Mouse (Mus musculus) adrenal gland, postnatal 25 days (tissue): ENCODE data around the gene Map9. TPM values are rescaled to one million over a fixed set of nuclear protein-coding genes. Genes with fewer than 3 reads are reported as not detected.
"Not testable (repeated sequence)": the region's sequence is repeated elsewhere in the genome, so short reads cannot be mapped to it uniquely, and the experiment has no call there.

Source experiments
- DNase-seq: peaks from one replicate; pipeline ENCODE4 v3.0.0; 2021; ENCODE audit warnings: mixed read lengths
- long read RNA-seq: library from polyadenylated mRNA; stranded (forward); transcript quantifications from one replicate; pipeline ENCODE4 v2.0.0, GENCODE M21; 2021
- total RNA-seq: library from RNA; stranded (reverse); gene quantifications from 2 replicates; pipeline ENCODE4 v1.2.3, GENCODE M21; 2021

Gene Map9
- total RNA-seq: 4.9 and 6.7 TPM in 2 replicates
- long read RNA-seq: 0 reads

DNA sequence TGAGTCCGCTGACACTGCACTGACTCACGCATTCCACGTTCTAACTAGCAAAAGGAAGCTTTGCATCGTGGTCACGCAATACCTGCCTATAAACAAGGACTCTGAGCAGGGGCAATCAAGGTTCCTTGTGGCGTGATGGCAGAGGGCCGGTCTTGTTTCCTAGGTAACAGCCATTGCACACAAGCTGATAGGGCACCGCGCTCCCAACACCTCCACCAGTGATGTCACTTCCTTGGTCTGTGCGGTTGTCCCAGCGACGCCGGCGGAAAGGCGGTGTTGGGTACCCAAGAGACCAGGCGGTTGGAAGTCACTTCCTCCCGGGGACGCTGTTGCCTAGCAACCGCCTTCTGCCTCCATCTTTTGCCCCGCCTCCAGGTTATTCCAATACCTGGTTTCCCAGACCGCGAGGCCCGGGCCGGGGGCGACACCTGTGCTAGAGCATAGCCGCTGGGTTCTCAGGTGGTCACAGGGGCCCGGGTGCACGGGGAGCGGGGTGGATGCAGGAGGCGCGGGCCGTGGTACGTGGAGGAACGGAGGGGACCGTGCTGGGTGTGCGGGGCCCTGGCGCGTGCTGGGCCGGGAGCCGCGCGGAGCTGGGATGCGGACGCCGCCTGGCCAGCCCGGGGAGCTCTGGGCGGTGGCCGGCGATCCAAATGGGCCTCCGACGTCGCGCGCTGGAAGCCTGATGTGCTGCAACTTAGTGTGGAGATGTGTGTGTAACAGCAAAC lies at the start of gene Map9:
Map9 (plus strand) TSS at position 248 of the 728 bp plus-strand sequence.
- DNase-seq: peak; percentile 92

DNA sequence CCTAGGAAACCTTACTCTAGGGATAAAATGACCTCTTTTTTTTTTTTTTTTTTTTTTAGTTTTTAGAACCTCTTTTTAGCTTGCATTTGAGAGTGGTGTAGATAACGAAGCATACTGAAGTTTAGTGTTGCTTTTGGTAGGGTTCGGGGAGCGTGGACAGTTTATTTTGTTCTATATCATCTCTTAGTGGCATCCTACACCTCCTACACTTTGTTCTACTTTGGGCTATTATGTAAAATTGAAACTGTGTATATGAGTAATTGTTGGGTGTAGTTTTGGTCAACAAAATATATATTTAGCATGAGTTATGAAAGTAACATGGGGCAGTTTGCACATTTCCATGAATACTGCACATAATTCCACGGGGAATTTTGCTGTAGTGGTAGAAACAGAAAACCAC lies 42.1 kb upstream of the Map9 start:
- DNase-seq: no peak

DNA sequence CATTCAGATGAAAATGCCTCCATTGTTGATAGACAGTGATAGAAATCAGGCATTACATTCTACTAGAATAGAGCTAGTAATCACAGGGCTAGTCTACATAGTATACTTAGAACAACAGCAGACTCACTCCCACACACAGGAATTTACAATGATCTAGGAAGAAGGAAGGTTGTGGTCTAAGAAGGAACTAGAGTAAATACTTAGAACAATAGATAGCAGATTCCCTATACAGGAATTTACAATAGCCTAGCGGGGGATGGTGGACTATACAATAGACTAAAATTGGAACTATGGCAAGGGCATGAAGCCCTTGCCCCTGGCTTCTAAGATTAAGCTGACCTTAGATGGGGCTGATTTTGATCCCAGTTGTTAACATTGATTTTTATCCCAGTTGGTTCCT lies 31.1 kb upstream of the Map9 start:
- not testable (repeated sequence) for DNase-seq

DNA sequence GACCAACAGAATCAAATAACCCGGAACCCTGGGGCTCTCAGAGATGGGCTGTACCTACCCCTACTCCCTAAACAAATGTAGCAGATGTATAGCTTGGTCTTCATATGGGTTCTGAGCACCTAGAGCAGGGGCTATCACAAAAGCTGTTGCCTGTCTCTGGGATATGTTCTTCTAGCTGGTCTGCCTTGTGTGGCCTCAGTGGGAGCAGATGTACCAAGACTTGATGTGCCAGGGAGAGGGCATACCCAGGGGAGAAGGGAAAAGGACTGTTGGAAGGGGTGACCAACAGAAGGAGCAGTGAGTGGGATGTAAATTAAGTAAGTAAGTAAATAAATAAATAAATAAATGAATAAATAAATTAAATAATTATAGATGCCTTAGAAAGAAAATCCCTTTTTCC lies 25.8 kb upstream of the Map9 start:
- no peak for DNase-seq

DNA sequence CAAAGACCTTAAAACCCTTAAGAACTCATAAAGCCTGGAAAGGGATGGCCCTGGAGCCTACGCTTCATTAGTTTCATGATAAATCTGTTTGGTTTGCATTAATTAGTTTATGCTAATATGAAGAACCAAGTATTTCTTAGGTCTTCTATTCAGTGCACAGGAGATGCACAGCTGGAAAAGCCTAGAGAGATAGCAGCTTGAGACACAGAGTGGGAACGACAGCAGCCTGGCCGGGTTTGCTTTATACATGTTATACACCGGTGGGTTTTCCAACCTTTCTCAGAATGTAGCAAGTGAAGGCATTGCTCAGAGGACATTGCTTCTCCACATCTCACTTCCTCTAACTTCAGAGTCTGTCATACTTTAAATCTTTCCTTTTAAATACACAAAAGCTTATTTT lies 25.3 kb upstream of the Map9 start:
- DNase-seq: no peak

DNA sequence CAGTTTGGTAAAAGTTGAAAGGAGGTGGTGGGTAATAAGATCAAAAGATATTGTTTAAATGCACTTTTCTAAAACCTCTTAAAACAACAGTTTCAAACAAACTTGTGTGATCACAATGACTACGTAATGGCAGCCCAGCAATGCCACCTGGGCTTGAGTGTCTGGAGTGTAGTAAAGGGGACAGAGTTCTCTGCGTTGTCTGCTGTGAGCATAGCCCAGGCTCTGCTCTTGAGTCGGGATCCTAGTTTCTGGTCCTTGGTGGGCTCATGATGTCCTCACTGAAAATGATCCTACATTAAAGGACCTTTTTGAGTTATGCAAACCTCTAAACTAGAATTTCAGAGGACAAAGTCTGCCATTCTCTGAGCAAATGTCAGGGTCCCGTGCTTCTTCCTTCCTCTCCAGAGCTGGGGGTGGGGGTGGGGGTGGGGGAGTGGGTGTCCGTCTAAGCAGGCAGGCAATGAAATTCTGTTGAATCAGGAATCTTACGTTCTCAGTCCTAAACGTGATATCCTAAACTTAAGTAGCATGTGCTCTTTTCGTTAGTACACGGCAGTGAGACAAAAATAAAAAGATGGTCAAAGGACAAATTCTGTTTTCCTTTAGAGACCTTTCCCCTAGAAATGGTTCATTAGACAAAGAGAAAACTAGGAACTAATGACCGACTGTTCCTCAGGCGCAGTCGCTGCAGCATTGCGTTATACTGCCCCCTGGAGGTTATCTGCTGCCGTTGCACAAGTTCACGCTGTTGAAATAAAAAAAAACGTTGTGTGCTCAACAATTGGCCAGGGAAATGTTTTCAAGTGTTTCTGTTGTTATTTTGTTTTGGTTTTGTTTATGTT lies 24.5 kb upstream of the Map9 start:
- DNase-seq: peak; percentile 61

DNA sequence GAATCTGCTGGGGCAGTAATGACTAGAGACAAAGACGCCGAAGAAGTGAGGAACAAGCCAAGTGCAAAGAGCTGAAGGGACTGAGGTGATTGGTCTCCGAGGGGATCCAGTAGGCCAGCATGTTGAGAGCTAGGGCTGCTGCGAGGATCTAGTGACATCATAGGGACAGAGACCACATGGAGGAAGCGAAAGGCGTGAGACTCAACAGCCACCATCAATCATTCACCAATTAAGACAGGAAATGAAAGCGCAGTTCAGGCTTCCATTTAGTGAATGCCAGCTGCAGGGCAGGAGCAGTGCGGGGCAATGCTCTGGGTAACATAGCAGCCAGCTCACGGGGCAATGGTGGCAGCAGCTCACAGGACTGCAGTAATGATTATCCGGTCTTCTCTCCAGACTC lies 17.7 kb upstream of the Map9 start:
- no peak for DNase-seq

DNA sequence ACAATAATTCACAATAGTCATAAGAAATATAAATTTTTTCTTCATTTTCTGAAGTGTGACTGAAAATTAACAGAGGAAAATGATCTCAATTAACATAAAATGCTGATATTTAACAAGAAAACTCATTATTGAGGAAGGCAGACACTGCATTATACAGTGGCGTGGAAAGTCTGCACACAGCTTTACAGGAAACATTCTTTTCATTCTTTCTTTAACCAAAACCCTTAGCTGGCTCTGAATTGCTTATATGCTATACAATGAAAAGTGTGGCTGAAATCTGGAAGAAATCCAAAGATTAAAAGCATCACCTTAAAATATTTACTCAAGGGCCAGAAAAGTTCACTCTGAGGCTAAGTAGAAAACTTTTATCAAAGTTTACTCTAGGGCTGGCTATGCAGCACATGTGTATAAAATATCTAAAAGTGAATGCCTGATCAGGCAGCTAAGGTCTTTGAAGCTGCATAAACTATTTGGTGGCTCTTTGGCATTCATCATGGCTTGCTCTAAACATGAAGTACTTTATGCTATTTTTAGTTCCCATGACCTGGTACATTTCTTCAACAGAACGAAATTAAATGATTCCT lies 9.5 kb upstream of the Map9 start:
- no peak for DNase-seq

DNA sequence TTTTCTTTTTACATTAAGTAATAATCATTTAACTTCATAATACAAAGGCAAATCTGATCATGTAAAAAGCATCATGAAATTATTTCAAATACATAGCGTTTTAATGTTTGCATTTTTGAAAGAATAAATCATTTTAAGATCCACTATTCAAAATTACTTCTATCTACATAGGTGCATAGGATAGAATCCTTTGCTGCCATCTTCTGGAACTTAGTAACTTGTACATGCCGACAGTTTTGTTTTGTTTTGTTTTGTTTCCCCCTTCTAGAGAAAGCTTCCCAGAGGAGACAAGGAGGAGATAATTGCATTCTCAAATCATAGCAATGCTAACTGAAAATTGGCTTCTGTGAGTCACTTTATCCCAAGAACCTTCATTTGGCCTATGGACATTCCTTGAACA lies 7.5 kb upstream of the Map9 start:
- no peak for DNase-seq

DNA sequence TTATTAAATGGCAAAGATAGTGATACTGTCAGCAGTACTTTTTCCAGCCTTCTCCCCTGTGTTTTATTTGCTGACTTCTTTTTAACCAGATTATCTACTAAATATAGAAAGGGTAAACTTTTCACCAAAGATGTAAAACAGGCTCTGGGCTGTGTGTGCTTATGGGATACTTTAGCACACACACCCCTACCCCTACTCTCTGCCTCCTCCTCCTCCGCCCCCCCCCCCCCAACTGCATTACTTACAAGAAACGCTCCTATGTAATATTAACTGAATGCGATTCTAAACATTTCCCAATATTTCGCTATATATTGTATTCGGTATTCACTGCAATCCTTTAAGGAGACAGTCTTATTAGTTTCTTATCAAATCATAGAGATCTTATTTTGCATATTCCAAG lies 504 bp upstream of the Map9 start:
- DNase-seq: no peak

DNA sequence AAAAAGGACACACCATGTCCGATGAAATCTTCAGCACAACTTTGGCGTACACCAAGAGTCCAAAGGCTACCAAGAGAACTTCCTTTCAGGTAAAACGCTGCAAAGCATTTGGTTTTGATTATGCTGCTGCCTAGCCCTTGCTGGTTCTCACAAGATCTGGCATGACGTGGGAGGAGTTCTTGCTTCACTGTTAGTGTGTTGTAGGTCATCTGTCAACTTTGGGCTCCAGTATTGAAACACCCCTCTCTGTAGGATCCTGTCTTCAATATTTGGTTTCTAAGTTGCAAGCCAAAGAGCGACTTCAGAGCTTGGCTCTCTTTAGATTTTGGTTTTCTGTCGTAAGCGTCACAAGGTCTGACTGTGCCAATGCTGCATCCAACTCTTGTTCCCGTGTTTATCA lies 1.2 kb downstream of the Map9 start:
- DNase-seq: no peak

DNA sequence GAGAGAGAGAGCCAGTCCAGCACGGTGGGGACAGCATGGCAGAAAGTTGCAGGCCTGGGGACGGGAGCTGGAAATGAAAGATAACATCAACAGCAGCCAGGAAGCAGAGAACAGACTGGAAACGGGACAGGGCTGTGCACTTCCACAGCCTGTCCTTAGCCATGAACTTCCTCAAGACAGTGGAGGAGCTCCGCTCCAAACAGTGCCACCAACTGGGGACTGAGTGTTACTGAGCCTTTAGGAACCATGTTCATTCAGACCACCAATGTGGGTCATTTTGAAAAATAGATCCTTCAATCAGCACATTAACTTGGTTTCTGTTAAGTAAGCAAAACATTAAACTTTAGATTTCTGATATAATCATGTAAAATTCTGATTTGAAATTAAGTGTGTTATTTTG lies 4.6 kb downstream of the Map9 start:
- no peak for DNase-seq

DNA sequence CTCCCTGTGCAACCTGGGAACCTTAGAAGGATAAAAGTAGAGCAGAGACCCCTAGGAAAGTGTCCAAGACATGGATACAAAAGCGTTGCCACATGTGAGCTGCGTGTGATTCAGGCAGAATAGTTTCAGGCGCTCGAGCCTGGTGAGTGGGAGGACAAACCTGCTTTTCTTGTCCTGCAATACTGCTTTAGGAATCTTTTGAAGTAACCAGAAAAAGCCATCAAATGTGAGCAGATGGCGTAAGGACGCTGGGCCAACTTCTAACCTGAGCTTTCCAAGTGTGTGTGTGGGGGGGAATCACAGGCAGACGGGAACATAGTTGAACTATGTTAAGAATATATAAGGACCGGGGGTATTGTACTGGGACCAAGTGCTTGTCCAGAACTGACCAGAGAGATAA lies 6.7 kb downstream of the Map9 start:
- DNase-seq: no peak

DNA sequence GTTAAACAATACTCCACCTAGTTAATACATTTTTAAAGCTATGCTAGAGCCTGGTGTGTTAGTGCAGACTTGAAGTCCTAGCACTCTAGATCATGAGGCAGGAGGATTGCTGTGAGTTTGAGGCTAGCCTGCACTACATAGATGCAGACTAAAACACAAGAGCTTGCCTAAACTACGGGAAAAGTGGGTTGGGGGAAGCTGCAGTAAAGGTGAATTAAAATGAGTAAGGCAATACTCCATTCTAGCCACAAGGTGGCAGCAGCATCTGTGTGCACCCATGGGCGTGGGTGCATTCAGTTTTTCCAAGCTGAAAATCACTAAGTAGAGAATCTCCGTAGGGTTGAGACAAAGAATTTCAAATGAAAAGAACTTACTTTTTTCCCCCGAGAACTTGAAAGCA lies 7.1 kb downstream of the Map9 start:
- no peak for DNase-seq

DNA sequence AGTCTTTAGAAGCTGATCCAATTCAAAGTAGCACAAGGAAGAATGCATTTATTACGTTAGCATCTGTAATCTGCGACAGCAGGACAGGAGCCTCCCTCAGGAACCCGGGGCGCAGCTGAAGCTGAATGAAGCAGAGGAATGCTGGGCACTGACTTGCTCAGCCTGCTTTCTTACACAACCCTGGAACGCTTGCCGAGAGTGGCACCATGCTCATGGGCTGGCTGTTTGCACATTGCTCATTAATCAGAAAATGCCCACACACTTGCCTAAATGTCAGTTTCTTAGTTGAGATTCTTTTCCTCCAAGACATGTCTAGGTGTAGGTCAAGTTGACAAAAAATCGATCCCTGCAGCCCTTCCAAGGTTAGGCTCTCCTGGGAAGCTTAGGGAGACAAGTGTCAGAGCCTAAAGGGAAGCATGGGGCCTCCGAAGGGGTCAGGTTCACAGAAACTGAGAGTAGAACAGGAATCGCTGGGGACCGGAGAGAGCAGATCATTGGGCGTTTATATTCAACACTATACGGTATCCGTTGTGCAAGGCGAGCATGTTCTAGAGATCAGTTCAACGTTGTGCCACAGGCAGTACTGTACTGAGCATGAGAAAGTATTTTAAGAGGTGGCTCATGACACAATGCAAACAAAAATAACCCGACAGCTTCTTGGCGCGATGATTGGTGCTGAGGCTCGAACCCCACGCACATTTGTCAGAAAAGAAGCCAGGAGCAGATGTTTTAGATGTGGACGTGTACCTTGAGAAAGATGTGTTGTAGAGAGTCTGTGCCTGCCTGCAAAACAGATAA lies 11.4 kb downstream of the Map9 start:
- DNase-seq: no peak

DNA sequence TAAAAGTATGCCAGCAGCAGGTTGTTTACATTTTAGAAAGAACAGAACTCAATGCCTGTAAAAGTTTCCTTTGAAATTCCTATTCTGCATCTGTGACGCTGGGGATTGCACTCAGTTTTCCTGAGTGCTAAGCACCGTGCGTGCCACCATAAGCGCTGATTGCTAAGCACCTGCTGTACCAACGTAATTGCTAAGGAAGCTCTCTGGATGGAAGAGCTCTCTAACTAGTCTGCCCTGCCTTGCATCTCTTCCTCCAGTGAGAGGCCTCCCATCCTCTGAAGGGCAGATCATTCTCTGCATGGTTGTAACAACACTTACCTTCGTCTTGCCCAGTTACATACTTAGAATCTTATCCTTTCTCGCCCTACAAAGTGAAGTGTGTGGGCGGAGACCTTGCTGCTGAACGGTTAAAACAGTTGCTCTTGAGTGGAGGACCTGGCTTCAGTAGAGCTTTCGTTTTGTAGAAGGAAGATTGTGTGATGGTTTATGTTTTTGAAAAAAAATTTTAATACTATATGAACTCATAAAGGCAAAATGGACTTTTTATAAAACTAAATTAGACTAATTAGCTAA lies 12.7 kb downstream of the Map9 start:
- DNase-seq: no peak

DNA sequence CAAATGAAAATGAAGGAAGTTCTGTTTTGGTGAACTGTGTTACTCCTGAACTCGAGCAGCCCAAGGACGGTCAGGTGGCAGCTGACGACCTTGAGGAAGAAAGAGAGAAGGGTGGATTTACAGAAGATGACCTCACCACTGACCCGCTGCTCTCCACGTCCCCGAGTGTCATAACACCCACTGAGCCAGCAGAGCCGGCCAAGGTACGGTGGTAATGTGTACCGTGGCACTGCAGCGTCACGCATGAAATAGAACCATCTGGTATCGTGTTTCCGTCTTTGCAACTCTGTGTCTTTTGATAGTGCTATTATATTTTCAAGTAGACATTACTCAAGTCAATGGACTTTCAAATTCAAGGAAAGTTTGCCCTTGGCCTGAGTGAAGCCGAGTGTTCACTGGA lies 19.1 kb downstream of the Map9 start:
- no peak for DNase-seq

DNA sequence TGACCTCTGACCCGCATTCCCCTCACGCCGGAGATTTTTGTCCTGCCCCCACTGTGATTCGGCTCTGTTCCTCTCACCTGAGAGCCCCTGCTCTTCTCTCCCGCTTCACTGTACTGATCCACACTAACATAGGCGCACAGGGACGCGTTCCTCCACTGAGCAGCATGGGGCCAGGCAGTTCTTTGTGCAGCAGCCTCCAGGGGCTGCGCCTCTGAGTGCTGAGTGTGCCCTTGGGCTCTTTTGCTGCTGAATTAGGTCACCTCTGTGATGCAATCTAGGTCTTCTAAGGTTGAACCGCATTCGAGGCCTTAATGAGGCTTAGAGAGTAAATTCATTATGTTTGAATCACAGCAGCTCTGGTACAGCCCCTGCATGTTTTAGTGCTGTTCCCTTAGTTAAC lies 24.5 kb downstream of the Map9 start:
- DNase-seq: no peak

DNA sequence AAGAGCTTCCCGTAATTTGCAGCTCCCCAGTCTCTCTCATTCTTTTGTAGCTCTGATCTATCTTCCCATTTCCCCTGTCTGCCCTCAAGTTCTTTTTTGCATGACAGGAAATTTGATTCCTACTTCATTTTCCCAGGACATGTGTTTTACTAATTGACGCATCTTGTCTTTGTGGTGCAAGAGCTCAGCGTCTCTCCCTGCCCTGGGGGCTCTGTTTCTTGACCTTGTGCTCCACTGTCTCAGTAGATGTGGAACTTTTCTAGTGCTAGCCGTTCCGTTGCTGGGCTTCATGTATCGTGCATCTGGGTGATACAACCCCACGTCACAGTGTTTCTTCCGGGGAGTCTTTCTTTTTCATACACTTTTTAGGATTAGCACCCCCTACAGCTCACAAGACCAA lies 27.2 kb downstream of the Map9 start:
- no peak for DNase-seq

DNA sequence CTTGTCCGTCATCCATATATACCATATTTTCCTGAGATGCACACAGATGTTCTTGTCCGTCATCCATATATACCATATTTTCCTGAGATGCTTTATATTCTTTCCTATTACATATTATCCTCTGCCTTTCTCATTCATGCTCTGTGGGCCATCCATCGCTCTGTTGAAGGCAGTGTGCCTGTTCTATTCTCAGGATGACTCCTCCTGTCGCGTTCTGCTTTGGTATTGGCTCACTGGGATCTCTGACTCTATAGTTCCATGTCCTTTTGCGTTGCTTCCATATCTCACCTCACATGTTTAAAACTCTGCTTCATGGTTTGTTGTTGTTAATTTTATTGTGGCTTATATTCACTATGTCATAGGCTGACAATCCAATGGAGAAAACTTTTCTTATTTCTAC lies 48.0 kb downstream of the Map9 start:
- no peak for DNase-seq

DNA sequence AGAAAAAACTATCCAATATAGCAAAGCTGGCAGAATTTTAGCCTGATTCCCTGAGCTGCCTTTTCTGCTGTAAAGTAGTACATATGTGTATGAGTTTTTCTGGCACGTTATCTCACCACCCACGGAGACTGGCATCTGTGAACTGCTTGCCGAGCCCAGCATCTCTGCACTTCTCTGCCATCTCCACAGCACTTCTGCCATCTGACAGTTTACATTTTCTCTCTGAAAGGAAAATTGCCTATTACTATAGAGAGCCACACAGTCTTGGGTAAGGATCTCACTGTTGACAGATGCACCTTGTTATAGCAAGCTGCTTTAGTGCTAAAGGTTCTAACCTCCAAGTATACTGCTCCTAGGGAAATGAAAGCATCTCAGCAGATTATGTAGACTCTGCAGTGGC lies 48.5 kb downstream of the Map9 start:
- DNase-seq: peak; percentile 6

DNA sequence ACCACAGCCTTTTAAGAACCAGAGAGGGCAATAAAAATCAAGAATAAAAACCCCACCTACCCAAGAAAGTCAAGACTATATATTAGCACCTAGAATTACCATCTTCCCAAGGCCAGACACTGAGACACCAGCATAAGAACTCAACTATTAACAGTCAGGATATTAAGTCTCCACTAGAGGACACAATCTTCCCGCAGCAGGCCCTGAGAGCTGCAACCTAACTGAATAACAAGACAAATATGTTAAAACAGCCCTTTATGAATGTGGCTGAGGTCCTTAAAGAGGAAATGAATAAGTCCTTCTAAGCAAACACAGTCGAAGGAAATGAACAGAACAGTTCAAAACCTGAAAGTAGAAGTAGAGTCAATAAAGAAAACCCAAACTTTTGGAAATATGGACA lies 49.6 kb downstream of the Map9 start:
- peak; percentile 3 for DNase-seq
